Mouse (Mus musculus) activated CD4-positive, CD25-positive, alpha-beta regulatory T cell, adult 9 weeks (primary cell): Measurements from ENCODE around the gene Sox21. TPM values are rescaled to one million over a fixed set of nuclear protein-coding genes. Genes with fewer than 3 reads are reported as not detected.

ENCODE experiments used
- polyA plus RNA-seq: library from polyadenylated mRNA; unstranded; fragments of 100-300 nt; shearing (Covaris generic); gene quantifications from one replicate; pipeline ENCODE4 v1.2.1, GENCODE M21; 2017

The Sox21 gene
- not detected for polyA plus RNA-seq

DNA sequence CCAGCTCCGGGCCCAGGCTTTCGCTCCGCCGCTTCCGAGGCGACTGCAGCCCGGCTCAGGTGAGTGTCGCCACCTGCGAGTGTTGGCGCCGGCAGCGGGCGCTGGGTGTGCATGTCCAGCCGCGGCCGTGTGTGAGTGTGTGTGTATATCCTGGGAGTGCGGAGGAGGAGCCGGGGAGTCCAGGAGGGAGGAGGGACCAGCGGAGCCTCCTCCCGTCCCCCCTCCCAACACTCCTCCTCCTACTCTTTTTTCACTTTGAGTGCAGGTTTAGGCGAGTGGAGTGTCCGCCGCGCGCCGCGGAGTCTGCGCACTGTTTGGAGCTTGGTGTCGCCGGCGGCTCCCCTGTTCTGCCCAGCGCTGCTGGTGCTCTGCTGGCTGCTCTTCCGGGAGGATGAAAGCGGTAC lies at the start of gene Sox21:
Sox21 (minus strand) TSS at position 145 of the 404 bp plus-strand sequence.

DNA sequence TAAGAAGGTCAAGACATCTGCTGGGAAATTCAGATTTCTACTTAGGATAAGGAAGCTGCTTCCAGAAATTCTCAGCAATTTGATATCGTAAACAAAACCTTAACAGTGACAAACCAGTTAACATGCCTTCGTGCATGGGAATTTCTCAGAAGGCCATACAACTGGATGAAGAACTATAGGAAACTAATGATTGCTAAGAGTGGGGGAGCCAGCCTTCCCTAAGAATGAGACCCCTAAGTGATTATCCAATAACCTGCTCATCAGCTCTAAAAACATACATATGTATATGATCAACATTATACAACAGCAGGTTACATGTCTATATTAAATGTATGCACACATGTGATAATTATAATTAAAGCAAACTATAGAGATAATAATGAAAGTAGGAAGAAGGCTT lies 29.8 kb upstream of the Sox21 start, which contains the start of gene Gm9376:
Gm9376 (plus strand) TSS at position 301 of the 400 bp plus-strand sequence.

Other genes starting within 250 kb of the Sox21 start
- not detected for gene Dct, start 184.8 kb downstream of the Sox21 start, polyA plus RNA-seq
- 27.4 TPM for gene Tgds, start 104.3 kb downstream of the Sox21 start, polyA plus RNA-seq
- gene Gpr180, start 99.9 kb downstream of the Sox21 start, polyA plus RNA-seq: 3.9 TPM
- gene Gm9376, start 29.9 kb upstream of the Sox21 start, polyA plus RNA-seq: not detected